Mouse (Mus musculus) frontal cortex, adult 2 months (tissue): ENCODE measurements around the gene Lrp1. TPM values are rescaled to one million over a fixed set of nuclear protein-coding genes. Genes with fewer than 3 reads are reported as not detected.

ENCODE experiments used
- DNase-seq, 2 experiments: peaks; one replicate each; pipeline ENCODE4 v3.0.0; 2022; ENCODE audit warnings: low spot score in 1 of 2; ENCODE audit errors: extremely low spot score in 1 of 2
- polyA plus RNA-seq: library from polyadenylated mRNA; depleted of rRNA; stranded (reverse); fragments of >200 nt; gene quantifications from 2 replicates; pipeline ENCODE4 v1.2.3, GENCODE M21; 2012

Gene Lrp1
- polyA plus RNA-seq, 1 experiment = 279 TPM

DNA sequence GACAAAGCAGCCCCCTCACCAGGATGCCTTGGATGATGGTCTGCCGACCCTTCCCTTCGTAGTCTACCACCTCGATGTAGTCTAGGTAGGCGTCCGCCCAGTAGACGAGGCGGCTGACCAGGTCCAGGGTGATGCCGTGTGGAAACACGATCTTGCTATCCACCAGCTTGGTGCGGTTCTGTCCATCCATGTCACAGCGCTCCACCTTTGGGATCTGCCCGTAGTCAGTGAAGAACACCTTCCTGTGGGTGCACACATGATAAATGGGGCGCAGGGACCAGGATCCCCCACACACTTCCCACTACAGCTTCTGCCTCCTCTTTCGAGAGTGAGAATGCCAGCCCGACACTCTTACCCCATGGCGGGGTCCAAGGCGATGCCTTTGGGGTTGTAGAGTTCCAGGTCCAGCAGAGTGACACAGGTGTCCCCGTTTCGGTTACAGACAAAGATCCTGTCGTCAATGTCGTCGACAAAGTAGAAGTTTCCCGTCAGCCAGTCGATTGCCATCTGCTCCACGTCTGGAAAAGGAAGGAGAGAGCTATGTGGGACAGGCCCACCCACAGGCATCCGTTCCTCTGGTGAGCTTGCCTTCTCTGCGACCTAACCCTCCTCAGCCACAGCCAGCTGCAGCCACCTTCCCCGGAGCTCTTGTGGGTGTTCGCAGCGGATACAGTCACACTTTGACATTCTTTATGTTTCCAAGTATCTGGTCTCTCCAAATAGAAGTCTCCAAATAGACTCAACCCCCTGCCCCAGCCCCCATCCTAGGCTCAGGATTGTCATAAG, 25.8 kb downstream of the Lrp1 start:
- peak in 1 of 2 experiments; percentile 72 for DNase-seq

DNA sequence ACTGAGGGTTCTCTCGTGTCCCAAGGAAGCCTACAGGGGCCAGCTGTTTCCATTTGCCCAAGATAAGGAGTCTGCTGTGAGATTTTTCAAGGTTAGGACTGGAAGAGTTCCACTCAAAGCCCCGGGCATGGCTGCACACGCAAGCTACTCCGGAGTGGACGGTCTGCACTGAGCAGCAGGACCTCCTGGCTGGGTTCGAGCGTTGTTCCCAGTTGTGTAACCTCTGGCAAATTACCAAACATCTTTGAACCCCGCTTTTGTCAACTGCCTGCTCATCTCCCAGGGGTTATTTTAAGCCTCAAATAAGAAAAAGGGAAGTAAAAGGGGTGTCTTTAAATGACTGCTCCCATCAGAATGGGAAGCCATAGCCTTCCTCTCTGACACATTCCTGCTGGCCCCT, 26.5 kb downstream of the Lrp1 start:
- DNase-seq = no peak

DNA sequence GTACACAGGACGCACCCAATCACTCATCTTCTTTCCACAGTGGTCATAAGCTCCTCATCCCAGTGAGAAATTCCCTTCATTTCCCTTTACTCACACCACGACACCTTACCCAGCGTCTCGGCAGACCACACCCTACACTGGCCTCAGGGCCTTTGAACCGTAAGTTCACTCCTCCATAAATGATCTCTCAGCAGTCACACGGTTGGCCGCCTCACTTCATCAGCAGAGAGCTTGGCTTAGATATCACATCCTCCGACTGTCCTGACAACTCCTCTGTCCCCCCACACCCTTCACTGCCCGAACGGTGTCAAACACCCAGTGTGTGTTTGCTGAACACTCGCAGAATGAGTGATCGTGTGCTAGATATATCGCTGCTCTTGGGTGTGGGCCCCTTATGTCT, 28.1 kb downstream of the Lrp1 start:
- no peak for DNase-seq

DNA sequence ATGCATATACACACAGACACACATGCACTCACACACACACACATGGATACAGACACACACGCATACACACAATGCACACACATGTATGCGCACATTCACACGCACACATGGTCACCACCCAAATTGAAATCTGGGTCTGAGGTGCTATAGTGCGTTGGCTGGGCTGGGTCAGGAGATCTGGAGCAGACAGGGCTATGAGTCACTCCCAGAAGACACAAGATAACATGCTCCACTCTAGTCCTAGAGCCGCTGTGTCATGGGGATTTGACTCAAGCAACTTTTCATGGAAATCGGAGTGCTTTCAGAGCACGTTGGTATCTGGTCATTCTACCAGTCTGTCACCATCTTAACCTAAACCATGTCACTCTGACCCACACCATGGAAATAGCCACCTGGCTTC, 28.5 kb downstream of the Lrp1 start:
- DNase-seq = no peak

DNA sequence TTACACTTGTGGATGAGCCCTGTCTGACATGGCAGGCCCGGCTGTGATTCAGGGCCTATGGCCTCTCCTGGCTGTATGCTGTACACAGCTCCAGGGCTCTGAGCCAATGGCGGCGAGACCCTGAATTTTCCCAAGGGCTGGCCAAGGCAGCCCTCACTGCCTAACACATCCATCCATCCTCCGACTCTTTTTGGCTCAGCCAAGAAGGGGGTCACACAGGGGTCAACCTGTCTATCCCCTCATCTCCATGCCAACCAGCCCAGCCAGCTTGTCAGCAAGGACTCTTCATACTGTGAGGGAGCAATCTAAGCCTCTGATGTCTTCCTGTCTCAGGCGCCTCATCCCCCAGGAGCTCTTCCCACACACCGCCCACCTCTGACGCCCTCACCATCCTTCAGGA, 29.4 kb downstream of the Lrp1 start:
- DNase-seq = no peak

DNA sequence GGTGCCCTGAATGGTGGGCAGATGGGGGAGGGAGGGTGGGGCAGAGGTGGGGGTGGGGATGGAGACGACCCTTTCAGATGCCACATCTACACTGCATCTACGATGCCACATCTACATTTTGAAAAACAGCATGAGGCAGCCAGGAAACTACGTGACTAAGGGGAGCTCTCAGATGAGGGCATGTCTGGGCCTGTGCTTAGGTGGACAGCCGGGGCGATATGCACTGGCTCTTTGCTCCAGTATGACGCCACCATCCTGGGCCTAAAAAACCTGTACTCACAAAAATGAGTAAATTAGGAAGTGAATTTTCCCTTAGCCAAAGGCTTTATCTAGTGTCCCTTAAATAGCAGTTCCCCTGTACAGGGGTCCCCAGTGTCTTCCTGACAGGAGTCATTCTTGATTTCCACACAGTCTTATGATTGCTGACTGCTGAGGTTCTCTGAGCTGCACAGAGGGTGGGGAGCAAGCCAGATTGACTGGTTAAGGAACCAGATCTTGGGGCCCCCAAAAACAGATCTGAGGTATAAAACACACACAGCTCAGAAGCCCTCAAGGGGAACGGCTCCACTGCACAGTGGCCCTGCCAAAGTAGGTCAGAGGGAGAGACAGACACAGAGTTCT, 30.0 kb downstream of the Lrp1 start:
- DNase-seq = no peak

DNA sequence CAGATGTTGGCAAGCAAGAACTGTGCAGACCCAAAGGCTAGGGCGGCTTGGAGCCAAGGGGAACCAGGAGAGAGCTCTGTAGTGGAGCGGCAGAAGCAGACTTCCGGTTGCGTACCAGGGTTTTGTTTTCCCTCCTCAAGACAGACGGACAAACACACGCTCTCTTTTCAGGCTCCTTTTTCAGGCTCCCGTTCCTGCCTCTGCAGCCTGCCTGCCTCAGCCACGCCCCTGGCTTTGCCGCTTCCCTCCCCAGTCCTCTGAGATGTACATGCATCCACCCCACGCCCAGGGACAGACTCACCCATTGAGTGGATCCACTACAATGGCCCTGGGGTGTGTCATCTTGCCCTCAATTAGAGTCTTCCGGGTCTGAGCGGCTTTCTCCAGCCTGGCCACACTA, 30.7 kb downstream of the Lrp1 start:
- no peak for DNase-seq

DNA sequence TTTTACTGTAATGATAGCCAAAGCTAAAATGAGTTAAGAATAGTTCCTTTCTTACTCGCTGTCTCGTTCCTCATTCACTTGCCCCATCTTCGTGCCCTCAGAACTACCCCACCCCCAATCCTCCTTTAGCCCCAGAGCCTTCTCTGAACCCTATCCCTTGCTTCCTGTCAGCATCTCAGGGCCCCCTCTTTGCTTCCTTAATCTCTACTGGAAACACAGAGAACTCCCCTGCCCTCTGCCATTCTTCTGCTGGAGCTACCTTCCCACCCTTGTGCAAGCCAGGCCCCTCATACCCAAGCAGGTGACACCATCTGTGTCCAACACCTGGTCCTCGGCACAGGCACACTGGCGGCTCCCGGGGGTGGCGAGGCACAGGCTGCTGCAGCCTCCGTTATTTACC, 33.2 kb downstream of the Lrp1 start:
- DNase-seq = no peak

DNA sequence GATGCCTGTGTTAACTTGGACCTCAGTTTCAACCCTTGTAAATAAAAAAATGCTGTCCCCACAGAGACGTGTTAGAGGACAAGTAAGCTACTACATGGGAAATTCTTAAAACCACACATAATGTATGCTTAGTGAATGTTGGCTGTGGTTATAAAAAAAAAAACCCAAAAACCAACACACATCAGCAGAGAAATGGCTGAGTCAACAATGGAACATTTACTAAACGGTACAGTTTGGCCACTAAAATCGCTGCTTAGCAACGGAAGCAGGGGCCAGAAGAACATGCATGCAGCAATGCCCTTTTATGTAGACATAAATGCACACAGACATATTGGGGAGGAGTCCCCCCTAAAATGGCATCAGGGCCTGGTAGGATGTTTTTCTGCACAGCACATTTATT, 34.7 kb downstream of the Lrp1 start:
- DNase-seq = no peak

DNA sequence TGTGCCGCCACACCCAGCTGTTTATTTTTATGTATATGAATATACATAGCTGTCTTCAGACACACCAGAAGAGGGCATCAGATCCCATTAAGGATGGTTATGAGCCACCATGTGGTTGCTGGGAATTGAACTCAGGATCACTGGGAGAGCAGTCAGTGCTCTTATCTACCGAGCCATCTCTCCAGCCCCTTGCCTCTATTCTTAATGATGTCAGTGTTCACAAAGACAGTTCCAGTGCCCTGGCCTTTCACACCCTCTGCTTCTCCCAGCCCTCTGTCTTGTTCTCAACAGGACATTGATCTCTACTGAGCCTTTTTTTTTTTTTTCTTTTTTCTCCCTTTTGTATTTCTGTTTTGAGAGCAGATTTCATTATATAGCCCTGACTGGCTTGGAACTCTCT, 35.4 kb downstream of the Lrp1 start:
- no peak for DNase-seq

DNA sequence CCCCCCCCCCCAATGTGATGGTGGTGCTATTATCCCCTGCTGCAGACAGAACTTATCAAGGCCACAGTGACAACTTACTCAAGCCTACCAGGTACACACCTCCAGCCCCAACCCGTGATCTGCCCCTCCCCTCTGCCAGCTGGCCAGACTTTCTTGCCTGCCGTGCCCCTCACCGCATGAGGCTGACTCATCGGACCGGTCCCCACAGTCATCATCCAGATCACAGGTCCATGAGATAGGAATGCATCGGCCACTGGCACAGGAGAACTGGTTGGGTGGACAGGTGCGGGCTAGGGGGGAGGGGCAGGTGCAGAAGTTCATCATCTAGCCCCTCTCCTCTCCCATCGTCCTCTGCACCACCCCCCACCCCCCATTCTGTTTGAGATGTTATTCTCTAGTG, 37.3 kb downstream of the Lrp1 start:
- DNase-seq = no peak

DNA sequence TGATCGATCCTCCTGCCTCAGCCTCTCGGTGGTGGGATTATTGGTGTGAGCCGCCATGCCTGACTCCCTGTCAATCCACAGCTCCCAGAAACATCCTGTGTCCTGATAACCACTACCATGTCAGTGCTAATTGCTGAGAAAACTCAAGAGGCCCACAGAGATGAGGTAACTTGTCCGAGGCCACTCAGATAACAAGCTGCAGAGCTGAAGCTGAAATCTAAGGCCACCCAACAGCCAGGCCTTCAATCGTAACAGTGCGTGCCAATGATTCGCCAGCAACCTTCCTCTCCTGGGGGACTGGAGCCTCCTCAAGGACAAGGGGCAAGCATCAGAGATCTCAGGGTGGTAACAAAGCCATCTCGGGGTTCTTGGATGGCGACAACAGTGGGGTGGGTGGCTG, 39.7 kb downstream of the Lrp1 start:
- DNase-seq = no peak

DNA sequence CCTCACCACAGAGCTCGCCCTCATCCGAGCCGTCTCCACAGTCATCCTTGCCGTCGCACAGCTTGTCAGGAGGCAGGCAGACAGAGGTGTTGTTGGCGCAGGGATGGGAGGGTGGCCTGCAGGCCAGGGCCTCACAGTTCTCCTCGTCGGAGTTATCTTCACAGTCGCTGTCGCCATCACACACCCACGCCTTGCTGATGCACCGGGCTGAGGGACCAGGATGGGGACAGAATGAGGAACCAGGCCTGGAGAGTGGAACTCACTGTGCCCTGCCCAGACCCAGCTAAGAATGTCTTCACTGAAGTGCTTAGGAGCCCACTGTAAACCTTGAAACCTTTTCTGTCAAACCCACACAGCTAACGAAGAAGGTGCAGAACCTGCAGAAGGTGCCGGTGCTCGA, 43.0 kb downstream of the Lrp1 start:
- DNase-seq = no peak

DNA sequence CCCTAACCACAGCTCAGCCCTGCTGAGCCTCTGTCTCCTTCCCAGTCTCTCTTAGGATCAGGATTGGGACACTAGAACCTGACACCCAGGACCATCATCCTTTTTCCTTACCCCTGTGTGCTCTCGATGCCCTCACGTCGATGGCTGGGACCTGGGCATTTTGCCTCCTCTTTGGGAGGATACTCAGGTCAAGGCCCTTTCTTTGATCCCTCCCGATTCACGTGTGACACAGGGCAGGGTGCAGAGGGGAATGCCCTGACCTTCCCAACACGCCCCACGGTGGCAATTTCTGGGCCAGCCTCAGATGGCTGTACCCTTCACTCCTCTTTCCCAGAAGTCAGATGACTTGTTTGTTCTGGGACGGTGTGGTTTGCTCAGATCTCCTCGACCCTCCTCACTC, 43.8 kb downstream of the Lrp1 start:
- no peak for DNase-seq

DNA sequence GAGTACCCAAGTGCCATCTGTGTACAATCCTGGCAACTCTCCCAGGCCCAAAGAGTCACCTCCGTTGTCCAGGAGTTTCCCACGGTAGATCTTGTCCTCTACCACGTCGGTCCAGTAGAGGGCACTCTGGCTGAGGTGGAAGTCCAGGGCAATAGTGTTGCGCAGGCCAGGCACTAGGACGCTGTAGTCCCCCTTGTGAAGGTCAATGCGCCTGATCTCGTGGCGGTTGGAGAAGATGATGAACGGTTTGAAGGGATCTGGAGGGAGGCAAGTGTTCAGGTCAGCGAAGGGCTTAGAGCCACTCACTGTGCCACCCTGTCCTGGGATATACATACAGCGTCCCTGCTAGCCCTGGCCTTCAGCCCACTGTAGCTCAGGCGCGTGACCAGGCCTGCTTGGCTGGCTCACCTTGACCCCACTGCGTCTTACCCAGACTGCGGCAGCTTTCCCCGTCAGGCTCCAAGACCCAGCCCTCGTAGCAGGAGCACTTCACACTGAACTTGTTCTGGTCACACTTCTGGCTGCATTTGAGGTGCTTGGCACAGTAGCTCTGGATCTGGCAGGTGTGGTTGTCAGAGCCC, 44.5 kb downstream of the Lrp1 start:
- peak in 1 of 2 experiments; percentile 67 for DNase-seq

DNA sequence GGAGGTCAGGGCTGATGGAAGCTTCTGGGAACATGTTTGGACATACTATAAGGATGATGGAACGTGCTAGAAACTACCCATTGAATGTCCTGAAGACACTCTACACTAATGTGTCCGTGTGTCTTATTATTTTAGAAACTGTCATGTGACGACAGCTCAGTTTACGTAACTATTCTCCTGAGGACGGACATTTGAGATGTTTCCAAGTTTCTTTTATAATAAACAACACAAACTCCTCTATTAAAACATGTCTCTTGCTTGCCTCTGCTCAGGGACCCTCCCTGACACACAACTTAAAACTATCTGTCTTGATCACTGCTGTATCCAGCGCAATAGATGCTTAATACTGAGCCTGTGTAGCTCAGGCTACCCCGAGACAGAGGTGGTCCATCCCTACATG, 45.2 kb downstream of the Lrp1 start:
- no peak for DNase-seq

DNA sequence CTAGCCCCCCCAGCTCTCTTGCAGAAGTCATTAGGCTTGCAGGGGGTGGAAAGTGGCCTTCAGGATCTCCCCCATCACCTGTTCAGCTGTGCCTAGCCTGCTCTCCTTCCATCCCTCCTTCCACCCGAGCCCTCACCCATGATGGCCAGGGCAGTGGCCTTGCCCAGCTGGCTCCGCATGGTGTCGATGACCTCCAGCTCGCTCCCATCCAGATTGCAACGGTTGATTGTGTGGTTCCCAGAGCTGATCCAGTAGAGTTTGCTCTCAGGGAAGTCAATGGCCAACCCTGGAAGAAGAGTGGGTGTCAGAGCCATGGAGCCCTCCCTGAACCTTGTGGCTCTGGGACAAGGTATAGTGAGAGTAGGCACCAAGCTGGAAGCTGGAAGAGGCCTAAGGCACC, 48.7 kb downstream of the Lrp1 start:
- DNase-seq = no peak

DNA sequence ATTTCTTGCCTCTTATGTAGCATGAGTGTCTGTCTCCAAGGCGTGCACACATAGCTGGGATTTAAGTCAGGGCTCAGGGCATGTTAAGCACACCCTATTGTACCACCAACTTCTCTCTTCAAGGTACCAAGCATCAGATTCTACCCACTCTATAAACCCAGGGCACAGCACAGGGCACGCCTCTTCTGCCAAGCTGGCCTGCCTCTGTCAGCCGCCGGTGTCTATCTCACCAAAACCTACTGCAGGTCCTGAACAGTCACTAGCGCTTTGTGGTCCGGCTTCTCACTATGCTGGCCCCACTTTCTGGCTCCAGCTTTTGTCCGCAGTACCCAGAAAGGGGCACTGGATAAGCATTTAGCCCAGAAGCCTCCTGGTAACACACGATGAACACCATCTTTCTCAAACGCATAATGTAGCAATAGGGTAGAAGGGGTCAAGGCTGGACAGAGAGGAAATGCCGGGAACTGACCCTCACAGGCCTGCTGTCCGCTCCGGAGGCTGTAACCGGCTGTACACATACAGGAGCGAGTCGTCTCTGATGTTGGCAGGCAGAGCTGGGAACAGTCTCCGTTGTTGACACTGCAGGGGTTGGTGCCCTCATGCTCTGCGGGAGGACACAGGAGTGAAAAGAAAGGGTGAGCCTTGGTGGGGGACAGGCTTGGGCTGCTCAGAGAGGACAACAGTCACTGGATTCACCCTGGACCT, 49.9 kb downstream of the Lrp1 start:
- no peak for DNase-seq

DNA sequence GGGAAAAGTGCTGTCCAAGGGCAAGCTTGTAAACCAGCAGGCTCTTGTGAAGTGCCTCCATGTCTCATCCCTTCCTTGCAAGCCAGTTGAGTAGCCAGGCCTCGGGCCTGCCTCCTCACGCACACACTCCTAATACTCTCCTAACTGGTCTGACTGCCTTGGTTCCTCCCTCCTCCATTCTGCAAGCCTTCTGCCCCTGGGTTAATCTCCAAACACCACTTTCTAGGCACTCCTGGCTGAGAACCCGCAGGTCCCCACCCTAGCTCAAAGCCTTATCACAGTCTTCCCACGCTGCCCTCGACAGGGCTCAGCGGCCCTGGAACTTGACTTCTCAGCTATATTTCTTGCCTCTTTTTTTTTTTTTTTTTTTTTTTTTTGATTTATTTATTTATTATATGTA, 50.6 kb downstream of the Lrp1 start:
- no peak for DNase-seq

DNA sequence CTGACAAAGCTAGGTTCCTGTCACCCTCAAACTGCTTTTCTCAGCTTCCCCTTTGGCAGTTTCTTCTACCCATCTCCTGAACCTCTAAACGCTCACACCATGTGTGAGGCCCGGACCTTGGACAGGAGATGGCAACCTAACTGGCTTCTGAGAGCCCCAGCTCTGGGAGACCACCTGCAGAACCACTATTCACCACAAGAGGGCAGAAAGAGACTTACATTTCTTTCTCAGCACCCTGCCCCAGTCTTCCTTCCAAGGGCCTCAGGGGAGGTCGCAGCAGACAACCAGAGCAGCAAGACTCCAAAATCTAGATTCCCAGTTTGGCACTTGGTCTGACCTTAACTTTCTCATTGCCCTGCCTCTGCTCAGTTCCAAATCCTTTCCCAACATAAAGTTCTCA, 51.5 kb downstream of the Lrp1 start:
- peak; percentile 45 to 85 for DNase-seq

DNA sequence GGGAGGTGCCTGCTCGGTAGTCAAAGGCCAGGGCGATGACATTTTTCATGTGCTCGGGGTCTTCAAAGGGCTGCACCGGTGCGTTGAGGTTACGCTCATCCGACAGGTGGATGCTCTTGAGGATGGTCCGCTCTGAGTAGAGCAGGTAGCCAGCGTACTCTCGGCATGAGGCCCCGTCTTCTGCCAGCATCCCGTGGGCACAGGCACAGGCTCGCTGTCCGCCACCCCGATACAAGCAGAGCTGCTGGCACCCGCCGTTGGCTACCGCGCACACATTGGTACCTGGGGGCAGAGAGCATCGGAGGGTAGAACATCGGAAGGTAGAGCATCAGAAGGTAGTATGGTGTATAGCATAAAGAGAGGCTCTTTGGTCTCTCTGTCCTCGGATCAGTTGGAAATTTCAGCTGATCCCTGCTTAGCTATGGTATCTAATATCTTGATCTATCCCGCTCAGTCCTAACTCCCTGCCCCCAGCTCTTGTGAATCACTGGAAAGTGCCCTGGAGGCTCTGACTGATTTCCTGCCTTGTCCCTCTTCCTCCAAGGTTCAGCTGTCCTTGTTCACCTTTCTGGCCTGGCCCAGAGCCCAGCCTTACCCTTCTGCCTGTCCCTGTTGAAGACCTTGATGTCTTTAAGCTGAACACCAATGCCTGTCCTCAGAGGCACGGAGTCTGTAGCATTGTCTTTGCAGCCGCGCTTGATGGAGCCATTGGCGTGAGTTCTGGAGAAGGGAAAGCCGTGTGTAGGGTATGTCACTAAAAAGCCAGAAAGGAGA, 54.2 kb downstream of the Lrp1 start:
- no peak for DNase-seq
